Comparison of ENCODE assay signal across 21 mouse cellular contexts in the genomic region with DNA sequence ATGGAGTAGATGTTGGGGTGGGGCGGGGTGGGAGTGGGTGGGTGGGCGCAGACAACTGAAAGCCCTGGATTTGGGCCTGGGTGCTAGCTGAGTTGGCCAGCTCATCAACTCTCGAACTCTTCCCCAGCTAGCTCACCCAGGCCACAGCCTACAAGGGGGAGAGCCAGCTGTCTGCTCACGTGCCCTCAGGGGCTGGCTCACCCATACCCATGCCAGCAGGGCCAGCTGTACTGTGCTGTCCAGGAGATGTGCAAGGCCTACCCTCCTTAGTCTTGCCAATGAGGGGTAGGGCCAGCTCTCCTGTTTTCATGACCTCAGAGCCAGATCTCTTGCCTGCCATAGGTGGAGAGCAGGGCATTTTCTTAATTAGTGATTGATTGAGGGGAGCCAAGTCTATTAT. TPM values are rescaled to one million over a fixed set of nuclear protein-coding genes. Genes with fewer than 3 reads are reported as not detected.
DNase-seq lines count a peak whose midpoint lies in the region; ATAC-seq and TF ChIP-seq lines count a peak whose summit lies in the region.
"Had no signal": no experiment of that assay in that cellular context is flagged by ENCODE, and none has a peak within 500 bp of the region (broad histone marks: within the 10 kb centered on the region; RNA-seq: fewer than 3 reads in every experiment).

No protein-coding gene starts in this region.

- no peak for TF ChIP-seq POLR2A in myocyte (IDR thresholded peaks at IDR 0.05; ENCODE audit: insufficient read length, low read depth)

- H3K27ac ChIP-seq in heart, embryonic 12.5 days (ENCODE audit: poor library complexity, severe bottlenecking) = no peak overlapping the region
- H3K27ac ChIP-seq in hindbrain, postnatal 0 days = no peak overlapping the region
- H3K27ac ChIP-seq in hindbrain, embryonic 16.5 days (ENCODE audit: low read depth, low read length) = no peak overlapping the region
- H3K27ac ChIP-seq: embryonic facial prominence, embryonic 12.5 days; forebrain, embryonic 13.5 days; forebrain, embryonic 15.5 days had no signal

- H3K79me2 ChIP-seq in myocyte (ENCODE audit: control insufficient read depth, insufficient read depth) = no peaks in the 10 kb centered on the region

- H3K9ac ChIP-seq in heart, embryonic 12.5 days = no peak overlapping the region
- H3K9ac ChIP-seq in hindbrain, postnatal 0 days (replicated peaks; ENCODE audit: low read length) = no peak overlapping the region
- H3K9ac ChIP-seq in hindbrain, embryonic 16.5 days (ENCODE audit: low read depth, low read length) = no peak overlapping the region
- H3K9ac ChIP-seq: embryonic facial prominence, embryonic 12.5 days; forebrain, embryonic 13.5 days; forebrain, embryonic 15.5 days; forebrain, postnatal 0 days had no signal

- no peaks in the 10 kb centered on the region for H3K9me3 ChIP-seq in heart, embryonic 12.5 days (replicated peaks)
- no peaks in the 10 kb centered on the region for H3K9me3 ChIP-seq in hindbrain, postnatal 0 days (ENCODE audit: low read length)
- no peaks in the 10 kb centered on the region for H3K9me3 ChIP-seq in hindbrain, embryonic 16.5 days (ENCODE audit: control insufficient read depth, low read length)
- H3K9me3 ChIP-seq in megakaryocyte, embryonic 14.5 days = no peaks in the 10 kb centered on the region
- H3K9me3 ChIP-seq: embryonic facial prominence, embryonic 12.5 days; forebrain, embryonic 13.5 days; forebrain, embryonic 15.5 days had no signal

- TF ChIP-seq CTCF in hindbrain, postnatal 0 days (IDR thresholded peaks at IDR 0.05; ENCODE audit: low read depth) = no peak

- no peak overlapping the region for H3ac ChIP-seq in myocyte (ENCODE audit: control insufficient read depth, insufficient read length)

- H3K36me3 ChIP-seq in heart, embryonic 12.5 days = no peaks in the 10 kb centered on the region
- no peaks in the 10 kb centered on the region for H3K36me3 ChIP-seq in hindbrain, postnatal 0 days (ENCODE audit: insufficient read depth, low read length)
- no peaks in the 10 kb centered on the region for H3K36me3 ChIP-seq in hindbrain, embryonic 16.5 days (ENCODE audit: control insufficient read depth, insufficient read depth, low read length)
- H3K36me3 ChIP-seq in megakaryocyte, embryonic 14.5 days (replicated peaks; ENCODE audit: low read length) = no peaks in the 10 kb centered on the region
- no peaks in the 10 kb centered on the region for H3K36me3 ChIP-seq in myocyte (ENCODE audit: control insufficient read depth, insufficient read depth)
- H3K36me3 ChIP-seq: embryonic facial prominence, embryonic 12.5 days; forebrain, embryonic 15.5 days had no signal

- H3K4me1 ChIP-seq in heart, embryonic 12.5 days (replicated peaks) = no peaks in the 10 kb centered on the region
- H3K4me1 ChIP-seq in hindbrain, postnatal 0 days (ENCODE audit: insufficient read depth, low read length) = no peaks in the 10 kb centered on the region
- no peaks in the 10 kb centered on the region for H3K4me1 ChIP-seq in hindbrain, embryonic 16.5 days (ENCODE audit: control insufficient read depth, insufficient read depth, low read depth, low read length)
- peaks cover 6% of the 10 kb centered on the region for H3K4me1 ChIP-seq in megakaryocyte, embryonic 14.5 days
- H3K4me1 ChIP-seq: embryonic facial prominence, embryonic 12.5 days; forebrain, embryonic 13.5 days; forebrain, embryonic 15.5 days had no signal

- no peak overlapping the region for H3K4me2 ChIP-seq in heart, embryonic 12.5 days
- H3K4me2 ChIP-seq in hindbrain, postnatal 0 days (ENCODE audit: low read depth, low read length) = no peak overlapping the region
- no peak overlapping the region for H3K4me2 ChIP-seq in hindbrain, embryonic 16.5 days (ENCODE audit: low read length)
- H3K4me2 ChIP-seq in myocyte (ENCODE audit: low read depth) = no peak overlapping the region
- H3K4me2 ChIP-seq: embryonic facial prominence, embryonic 12.5 days; forebrain, embryonic 13.5 days; forebrain, embryonic 15.5 days had no signal

- H3K27me3 ChIP-seq in heart, embryonic 12.5 days (replicated peaks) = no peaks in the 10 kb centered on the region
- H3K27me3 ChIP-seq in hindbrain, postnatal 0 days (ENCODE audit: insufficient read depth, low read length) = no peaks in the 10 kb centered on the region
- H3K27me3 ChIP-seq in hindbrain, embryonic 16.5 days (replicated peaks; ENCODE audit: control insufficient read depth, insufficient read depth, low read length) = no peaks in the 10 kb centered on the region
- no peaks in the 10 kb centered on the region for H3K27me3 ChIP-seq in megakaryocyte, embryonic 14.5 days (replicated peaks)
- H3K27me3 ChIP-seq in myocyte (ENCODE audit: control insufficient read depth, insufficient read depth, insufficient read length) = no peaks in the 10 kb centered on the region
- H3K27me3 ChIP-seq: embryonic facial prominence, embryonic 12.5 days; forebrain, embryonic 13.5 days; forebrain, embryonic 15.5 days had no signal

- no peak overlapping the region for H3K4me3 ChIP-seq in heart, embryonic 12.5 days
- H3K4me3 ChIP-seq in hindbrain, postnatal 0 days (ENCODE audit: low read length) = no peak overlapping the region
- no peak overlapping the region for H3K4me3 ChIP-seq in hindbrain, embryonic 16.5 days (ENCODE audit: low read length)
- H3K4me3 ChIP-seq in megakaryocyte, embryonic 14.5 days (replicated peaks) = peak overlapping the region; percentile 9
- no peak overlapping the region for H3K4me3 ChIP-seq in myocyte
- H3K4me3 ChIP-seq: embryonic facial prominence, embryonic 12.5 days; forebrain, embryonic 13.5 days; forebrain, embryonic 15.5 days had no signal

- peak; percentile 66 for DNase-seq in heart, adult 11 months
- DNase-seq in hindbrain, postnatal 0 days (ENCODE audit: low spot score) = no peak
- DNase-seq in frontal cortex, postnatal 25 days (ENCODE audit: low spot score in 2 of 2) = no peak
- DNase-seq: adrenal gland, adult 2 months; adrenal gland, postnatal 10 days; adrenal gland, postnatal 25 days; cerebellum, adult 11-12 months; cerebellum, adult 2 months; cerebellum, adult 9-10 months; cerebellum, postnatal 14 days; cerebellum, postnatal 36 days; embryo, embryonic 11 days; forebrain, postnatal 0 days had no signal

- no peak for ATAC-seq in heart, embryonic 12.5 days (ENCODE audit: insufficient number of reproducible peaks, low FRiP score)
- ATAC-seq in hindbrain, postnatal 0 days = peak; percentile 51; the same call in 1 of the 2 replicates
- ATAC-seq in hindbrain, embryonic 16.5 days = no peak
- ATAC-seq in megakaryocyte, adult 5-6 weeks (ENCODE audit: poor library complexity, severe bottlenecking) = no peak
- ATAC-seq: forebrain, embryonic 13.5 days; forebrain, embryonic 15.5 days; forebrain, postnatal 0 days had no signal

- 85% methylated on average over 4 of the region's 4 CpGs for WGBS in heart, embryonic 12.5 days
- 78% methylated on average over 4 of the region's 4 CpGs for WGBS in hindbrain, postnatal 0 days
- 90% methylated on average over 4 of the region's 4 CpGs for WGBS in hindbrain, embryonic 16.5 days

TF ChIP-seq in myocyte, 11 proteins besides CTCF, POLR2A, EP300 and RAD21:
- peak; percentile 35 for TF ChIP-seq TCF3 (IDR thresholded peaks at IDR 0.05; ENCODE audit: insufficient read length, low read depth)
- no peak for TF ChIP-seq POLR2AphosphoS2 (IDR thresholded peaks at IDR 0.05; ENCODE audit: insufficient read length, low read depth)
- TF ChIP-seq USF1 (IDR thresholded peaks at IDR 0.05; ENCODE audit: low read depth) = no peak
- TF ChIP-seq E2F4 (IDR thresholded peaks at IDR 0.05; ENCODE audit: insufficient read depth) = no peak
- peak in 2 of 3 experiments; percentile 78 to 94 for TF ChIP-seq MYOG (IDR thresholded peaks at IDR 0.05; ENCODE audit: control insufficient read depth in 1 of 3, insufficient read depth in 1 of 3, insufficient read length in 2 of 3, low read depth in 2 of 3)
- TF ChIP-seq MYOD1 (IDR thresholded peaks at IDR 0.05; ENCODE audit: control insufficient read depth in 1 of 3, insufficient read length in 2 of 3, low read depth in 2 of 3) = peak in 2 of 3 experiments; percentile 69 to 82
- no peak for TF ChIP-seq SRF (IDR thresholded peaks at IDR 0.05; ENCODE audit: control insufficient read depth, insufficient read length, low read depth)
- peak; percentile 24 for TF ChIP-seq TCF12 (IDR thresholded peaks at IDR 0.05; ENCODE audit: insufficient read depth, poor library complexity, severe bottlenecking)

RNA-seq across cellular contexts. Expression of gene Abracl, which starts 11.3 kb away (rescaled TPM):
- polyA plus RNA-seq in heart, embryonic 12.5 days (2016; fragmentation: Nextera tagmentation; extraction: Ambion mirVana) = 205 and 207 TPM in 2 replicates
- 10.4 and 27.9 TPM in 2 replicates for total RNA-seq in hindbrain, postnatal 0 days (2014; rRNA removed)
- 55.9 and 60.6 TPM in 2 replicates for polyA plus RNA-seq in hindbrain, postnatal 0 days (2015; fragmentation: Nextera tagmentation; extraction: Ambion mirVana)
- polyA plus RNA-seq in hindbrain, embryonic 16.5 days (2015; fragmentation: Nextera tagmentation; extraction: Ambion mirVana) = 51.6 and 51.7 TPM in 2 replicates
- 127 TPM in 1 of 2 replicates, not detected in the other for polyA plus RNA-seq in megakaryocyte, embryonic 14.5 days (2012; ENCODE audit: insufficient read depth, low replicate concordance)
- 291 and 343 TPM in 2 replicates for total RNA-seq in megakaryocyte, adult 5-6 weeks (2015)
- 336 and 397 TPM in 2 replicates for total RNA-seq in megakaryocyte, adult 5-6 weeks (2017)
- polyA plus RNA-seq in myocyte (2012; fragmentation: generic; extraction: Trizol) = 65.7 TPM

RNA-seq across cellular contexts. Expression of gene Reps1, which starts 21.3 kb away (rescaled TPM):
- polyA plus RNA-seq in heart, embryonic 12.5 days (2016; fragmentation: Nextera tagmentation; extraction: Ambion mirVana) = 20.0 and 20.9 TPM in 2 replicates
- total RNA-seq in hindbrain, postnatal 0 days (2014; rRNA removed) = 64.9 and 69.5 TPM in 2 replicates
- polyA plus RNA-seq in hindbrain, postnatal 0 days (2015; fragmentation: Nextera tagmentation; extraction: Ambion mirVana) = 20.6 and 21.1 TPM in 2 replicates
- 11.7 and 15.2 TPM in 2 replicates for polyA plus RNA-seq in hindbrain, embryonic 16.5 days (2015; fragmentation: Nextera tagmentation; extraction: Ambion mirVana)
- 11.3 and 16.0 TPM in 2 replicates for polyA plus RNA-seq in megakaryocyte, embryonic 14.5 days (2012; ENCODE audit: insufficient read depth, low replicate concordance)
- 67.3 and 78.2 TPM in 2 replicates for total RNA-seq in megakaryocyte, adult 5-6 weeks (2015)
- 39.8 and 51.0 TPM in 2 replicates for total RNA-seq in megakaryocyte, adult 5-6 weeks (2017)
- 33.7 TPM for polyA plus RNA-seq in myocyte (2012; fragmentation: generic; extraction: Trizol)
